Mouse (Mus musculus) heart, adult 2 months (tissue): Measurements from ENCODE around the gene Grin3b. TPM values are rescaled to one million over a fixed set of nuclear protein-coding genes. Genes with fewer than 3 reads are reported as not detected.

Source experiments
- DNase-seq, 2 experiments: peaks; one replicate each; pipeline ENCODE4 v3.0.0; 2021
- H3K27ac ChIP-seq: fragments of 200-600 bp; 2 replicates; pipeline ENCODE4 v1.8.1; 2022
- H3K27me3 ChIP-seq: fragments of 200-500 bp; 2 replicates; pipeline ENCODE4 v1.6.1; 2012; ENCODE audit warnings: mild to moderate bottlenecking, low read length, inconsistent platforms, mixed read lengths; ENCODE audit not compliant: control insufficient read depth, insufficient read depth
- H3K36me3 ChIP-seq: fragments of 200-500 bp; 2 replicates; pipeline ENCODE4 v1.6.1; 2012; ENCODE audit warnings: low read length, inconsistent platforms; ENCODE audit not compliant: control insufficient read depth, insufficient read depth
- H3K4me1 ChIP-seq: fragments of 200-500 bp; 2 replicates; pipeline ENCODE4 v1.6.1; 2011; ENCODE audit warnings: low read length; ENCODE audit not compliant: control insufficient read depth, insufficient read depth
- H3K4me3 ChIP-seq: fragments of 200-600 bp; 2 replicates; pipeline ENCODE4 v1.8.1; 2022
- H3K79me2 ChIP-seq: fragments of 200-500 bp; replicated peaks from 2 replicates; pipeline ENCODE4 v1.6.1; 2012; ENCODE audit warnings: mild to moderate bottlenecking, inconsistent platforms, low read length, moderate library complexity, mixed read lengths; ENCODE audit not compliant: control insufficient read depth, insufficient read depth
- H3K9ac ChIP-seq: fragments of 200-500 bp; 2 replicates; pipeline ENCODE4 v1.6.1; 2012; ENCODE audit warnings: low read depth, mild to moderate bottlenecking, control low read depth, inconsistent platforms, low read length, mixed read lengths
- CTCF ChIP-seq: fragments of 200-600 bp; IDR thresholded peaks from 2 replicates; pipeline ENCODE4 v1.8.1; 2022; ENCODE audit warnings: antibody characterized with exemption, mild to moderate bottlenecking, moderate library complexity
- EP300 ChIP-seq: fragments of 200-500 bp; IDR thresholded peaks from 2 replicates; pipeline ENCODE4 v1.6.1; 2011; ENCODE audit warnings: low read depth, low read length, control low read depth; ENCODE audit not compliant: insufficient read depth
- POLR2A ChIP-seq: fragments of 200-500 bp; IDR thresholded peaks from 2 replicates; pipeline ENCODE4 v1.6.1; 2011; ENCODE audit warnings: mild to moderate bottlenecking, low read depth, low read length, control low read depth; ENCODE audit not compliant: insufficient read depth
- WGBS: fragments of 180-500 bp; shearing (Covaris S2); methylation state at CpG from one replicate; pipeline ENCODE4 v1.1.7; 2018; 5-methylcytosine and 5-hydroxymethylcytosine counted together
- intact Hi-C: fragments of 180-260 bp; cut with DNase I; formaldehyde crosslinking; loops from one replicate; pipeline ENCODE4 v1.15.1; 2025
- polyA plus RNA-seq: library from polyadenylated mRNA; depleted of rRNA; stranded (reverse); fragments of >200 nt; gene quantifications from 2 replicates; pipeline ENCODE4 v1.2.3, GENCODE M21; 2012
- total RNA-seq, 2 experiments: library from RNA; stranded (reverse); gene quantifications; 2 replicates each; pipeline ENCODE4 v1.2.3; 2021

The Grin3b gene
- total and polyA plus RNA-seq, 3 experiments, result 0.20 to 0.31 (median 0.29) TPM

DNA sequence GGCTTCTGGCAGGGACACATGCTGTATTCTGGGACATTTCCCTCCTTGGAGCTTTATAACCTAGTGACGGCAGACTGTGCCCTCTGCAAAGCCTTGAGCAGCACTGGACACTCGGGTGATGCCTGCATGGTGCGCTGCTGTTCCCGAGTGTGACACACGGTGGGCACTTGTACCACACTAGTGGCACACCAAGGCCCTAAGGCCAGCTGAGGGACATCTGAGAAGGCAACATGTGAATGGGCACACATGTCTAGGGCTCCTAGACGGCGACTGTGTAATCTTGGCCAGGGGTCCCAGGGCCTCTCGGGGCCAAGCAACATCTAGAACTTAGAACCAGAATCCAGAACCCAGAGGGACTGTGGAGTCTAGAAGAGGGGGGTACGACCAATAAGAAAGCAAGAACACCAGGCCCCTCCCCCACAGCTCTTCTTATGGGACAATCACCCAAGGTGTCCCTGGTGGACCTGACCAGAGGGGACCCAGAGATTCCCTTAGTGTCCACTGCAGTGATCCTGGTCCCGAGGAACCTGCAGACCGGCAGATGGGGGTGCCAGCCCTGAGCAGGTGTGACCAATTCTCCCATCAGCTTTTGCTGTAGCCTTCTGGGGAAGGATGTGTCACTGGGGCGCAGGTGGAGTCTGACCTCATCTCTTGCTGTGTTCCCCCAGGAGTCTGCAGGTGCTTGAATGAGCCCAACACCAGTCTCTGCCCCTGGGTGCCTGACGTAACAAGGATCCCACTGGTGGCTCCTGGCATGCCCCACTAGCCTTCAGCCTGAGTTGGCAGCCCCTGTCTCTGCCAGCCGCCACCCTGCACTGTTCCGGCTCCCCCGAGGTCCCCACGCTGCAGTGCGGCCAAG, 40.3 kb upstream of the Grin3b start:
- no peak for TF ChIP-seq POLR2A
- no peak for TF ChIP-seq CTCF
- TF ChIP-seq EP300, result no peak
- 88% methylated on average over 18 of the region's 18 CpGs for WGBS
- H3K4me3 ChIP-seq, result no peak overlapping the region
- no peaks in the 10 kb centered on the region for H3K27me3 ChIP-seq
- intact Hi-C loops, result loop anchor here (5.0 kb wide), 1 partner anchor 212 kb away; the partner anchor contains the start of gene Cbarp
- DNase-seq, result no peak
- peaks cover 25% of the 10 kb centered on the region for H3K4me1 ChIP-seq
- H3K9ac ChIP-seq, result no peak overlapping the region
- no peak overlapping the region for H3K27ac ChIP-seq
- no peaks in the 10 kb centered on the region for H3K79me2 ChIP-seq
- no peaks in the 10 kb centered on the region for H3K36me3 ChIP-seq

DNA sequence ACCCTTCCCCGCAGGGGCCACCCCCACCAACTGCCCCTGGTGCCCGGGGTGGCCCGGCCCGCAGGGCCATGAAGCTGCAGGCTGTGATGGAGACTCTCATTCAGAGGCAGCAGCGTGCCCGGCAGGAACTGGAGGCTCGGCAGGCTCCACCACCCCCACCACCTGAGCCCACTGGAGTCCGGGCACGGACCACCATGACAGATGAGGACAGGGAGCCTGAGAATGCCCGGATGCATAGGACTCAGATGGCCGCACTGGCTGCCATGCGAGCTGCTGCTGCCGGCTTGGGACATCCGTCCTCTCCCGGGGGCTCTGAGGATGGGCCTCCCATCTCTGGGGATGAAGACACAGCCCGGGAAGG, 39.7 kb upstream of the Grin3b start:
- Histone ChIP-seq H3K27ac (no peak overlapping the region), H3K27me3 (no peaks in the 10 kb centered on the region), H3K4me1 (peaks cover 25% of the 10 kb centered on the region), H3K36me3 (no peaks in the 10 kb centered on the region), H3K9ac (no peak overlapping the region), H3K4me3 (no peak overlapping the region), H3K79me2 (no peaks in the 10 kb centered on the region)
- no peak for DNase-seq
- no peak for TF ChIP-seq EP300
- no peak for TF ChIP-seq POLR2A
- no peak for TF ChIP-seq CTCF
- 96% methylated on average over 16 of the region's 16 CpGs for WGBS
- intact Hi-C loops, result no loop called here

DNA sequence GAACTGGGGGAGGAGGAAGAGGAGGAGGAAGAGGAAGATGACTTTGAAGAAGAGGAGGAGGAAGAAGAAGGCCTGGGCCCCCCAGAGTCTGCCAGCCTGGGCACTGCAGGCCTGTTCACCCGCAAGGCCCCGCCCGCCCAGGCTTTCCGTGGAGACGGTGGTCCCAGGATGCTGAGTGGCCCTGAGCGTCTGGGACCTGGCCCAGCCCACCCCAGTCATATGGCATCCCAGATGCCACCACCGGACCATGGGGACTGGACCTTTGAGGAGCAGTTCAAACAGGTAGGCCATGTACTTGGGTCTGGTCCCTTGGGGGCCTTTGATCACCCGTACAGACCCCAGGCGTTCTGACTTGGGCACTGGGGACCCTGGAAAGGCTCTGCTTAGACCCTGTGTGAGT, 38.7 kb upstream of the Grin3b start:
- peaks cover 29% of the 10 kb centered on the region for H3K4me1 ChIP-seq

DNA sequence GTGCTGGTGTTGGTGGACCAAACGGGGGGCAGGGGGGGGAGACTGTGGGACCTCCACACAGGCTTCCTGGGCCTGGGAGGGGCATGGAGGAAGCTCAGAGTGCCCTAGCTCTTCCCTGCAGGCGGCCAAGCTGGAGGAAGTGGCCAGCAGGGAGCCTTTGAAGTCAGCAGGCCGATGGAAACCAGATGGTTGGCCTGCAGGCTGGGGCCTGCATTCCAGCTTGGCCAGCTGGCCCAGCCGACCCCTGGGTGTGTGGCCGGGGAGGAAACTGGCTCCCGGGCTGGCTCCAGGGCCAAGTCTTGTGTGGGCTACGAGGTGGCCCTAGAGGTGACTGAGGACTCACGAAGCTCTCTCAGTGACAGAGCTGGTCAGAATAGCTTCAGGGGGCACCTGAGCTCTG, 37.8 kb upstream of the Grin3b start:
- intact Hi-C loops, result no loop called here
- TF ChIP-seq EP300 (peak; percentile 73; the same call in 1 of the 2 replicates), CTCF (0 out of 2 replicates have a peak, but pooled peaks have one; percentile 2), POLR2A (no peak)
- 26% methylated on average over 8 of the region's 8 CpGs for WGBS
- Histone ChIP-seq H3K27ac (peak overlapping the region; percentile 28), H3K79me2 (no peaks in the 10 kb centered on the region), H3K4me3 (no peak overlapping the region), H3K9ac (no peak overlapping the region), H3K27me3 (no peaks in the 10 kb centered on the region), H3K36me3 (no peaks in the 10 kb centered on the region), H3K4me1 (peaks cover 31% of the 10 kb centered on the region)
- DNase-seq, result peak; percentile 79 to 85

More for the DNA sequence above, 38.7 kb upstream of the Grin3b start:
- Histone ChIP-seq H3K27ac (no peak overlapping the region), H3K36me3 (no peaks in the 10 kb centered on the region), H3K9ac (no peak overlapping the region), H3K79me2 (no peaks in the 10 kb centered on the region), H3K27me3 (no peaks in the 10 kb centered on the region), H3K4me3 (no peak overlapping the region)
- TF ChIP-seq POLR2A (no peak), EP300 (no peak), CTCF (no peak)
- DNase-seq, result no peak
- intact Hi-C loops, result no loop called here
- WGBS, result 88% methylated on average over 9 of the region's 9 CpGs

DNA sequence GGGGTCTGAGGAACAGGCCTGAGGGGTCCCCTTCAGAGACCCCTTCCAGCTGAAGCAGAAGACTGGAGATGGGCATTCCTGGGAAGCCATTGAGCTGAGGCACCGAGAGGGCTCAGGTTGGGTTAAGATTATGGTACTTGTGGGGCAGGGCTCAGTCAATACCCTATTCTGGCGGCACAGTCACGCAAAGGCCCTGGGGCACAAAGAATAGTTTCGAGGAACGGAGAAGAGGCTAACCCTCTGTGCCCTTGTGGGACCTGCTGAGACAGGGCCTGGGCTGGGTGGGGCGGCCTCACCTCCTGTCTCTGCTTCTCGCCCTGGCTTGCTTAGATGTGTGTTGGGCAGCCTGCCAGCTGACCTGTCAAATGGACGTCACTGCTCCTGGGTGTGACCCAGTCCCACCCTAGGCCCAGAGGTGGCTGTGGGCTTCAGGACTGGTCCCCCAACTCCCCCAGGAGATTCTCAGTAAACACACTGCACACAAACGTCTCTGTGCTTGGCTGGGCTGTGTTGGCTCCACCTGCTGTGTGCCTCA, 37.3 kb upstream of the Grin3b start:
- Histone ChIP-seq H3K9ac (no peak overlapping the region), H3K79me2 (no peaks in the 10 kb centered on the region), H3K4me1 (peaks cover 31% of the 10 kb centered on the region), H3K36me3 (no peaks in the 10 kb centered on the region), H3K27ac (peak overlapping the region; percentile 28), H3K27me3 (no peaks in the 10 kb centered on the region), H3K4me3 (no peak overlapping the region)
- TF ChIP-seq EP300 (no peak), CTCF (no peak), POLR2A (no peak)
- 53% methylated on average over 9 of the region's 9 CpGs for WGBS
- intact Hi-C loops, result no loop called here
- DNase-seq, result peak in 1 of 2 experiments; percentile 55

DNA sequence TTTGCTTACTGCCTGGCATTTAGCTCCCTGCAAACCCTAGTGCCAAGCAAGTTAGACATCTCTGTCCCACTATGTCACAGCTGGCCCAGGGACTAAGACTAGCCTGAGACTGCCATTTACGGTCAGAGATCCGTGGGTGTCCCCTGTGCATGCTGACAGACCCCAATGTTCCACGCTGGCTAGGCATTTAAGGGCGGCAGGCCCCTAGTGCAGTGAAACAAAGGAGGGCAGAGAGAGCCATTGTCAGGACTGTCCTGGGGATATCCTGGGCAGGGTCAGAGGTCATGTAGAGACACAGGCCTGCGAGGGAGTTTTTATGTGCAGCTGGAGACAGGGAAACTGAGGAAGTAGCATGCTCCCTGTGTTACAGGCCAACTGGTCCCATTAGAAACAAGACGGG, 36.7 kb upstream of the Grin3b start:
- no peaks in the 10 kb centered on the region for H3K27me3 ChIP-seq
- peak overlapping the region; percentile 53; the same call in 1 of the 2 replicates for H3K27ac ChIP-seq
- 46% methylated on average over 6 of the region's 6 CpGs for WGBS
- H3K36me3 ChIP-seq, result no peaks in the 10 kb centered on the region
- intact Hi-C loops, result no loop called here
- no peak for TF ChIP-seq EP300
- TF ChIP-seq CTCF, result no peak
- H3K79me2 ChIP-seq, result no peaks in the 10 kb centered on the region
- no peak overlapping the region for H3K9ac ChIP-seq
- no peak for DNase-seq
- no peak overlapping the region for H3K4me3 ChIP-seq
- H3K4me1 ChIP-seq, result peaks cover 31% of the 10 kb centered on the region
